Mouse (Mus musculus) erythroblast, embryonic 14.5 days (primary cell): ENCODE data around the gene Birc7.

Experiments
- GATA1 ChIP-seq: IDR thresholded peaks from 2 replicates; pipeline ENCODE4 v1.6.1; 2012; ENCODE audit warnings: low read length, inconsistent platforms, mixed read lengths
- TAL1 ChIP-seq: IDR thresholded peaks from 3 replicates; pipeline ENCODE4 v1.6.1; 2012; ENCODE audit warnings: low read length, inconsistent platforms, mixed read lengths

DNA sequence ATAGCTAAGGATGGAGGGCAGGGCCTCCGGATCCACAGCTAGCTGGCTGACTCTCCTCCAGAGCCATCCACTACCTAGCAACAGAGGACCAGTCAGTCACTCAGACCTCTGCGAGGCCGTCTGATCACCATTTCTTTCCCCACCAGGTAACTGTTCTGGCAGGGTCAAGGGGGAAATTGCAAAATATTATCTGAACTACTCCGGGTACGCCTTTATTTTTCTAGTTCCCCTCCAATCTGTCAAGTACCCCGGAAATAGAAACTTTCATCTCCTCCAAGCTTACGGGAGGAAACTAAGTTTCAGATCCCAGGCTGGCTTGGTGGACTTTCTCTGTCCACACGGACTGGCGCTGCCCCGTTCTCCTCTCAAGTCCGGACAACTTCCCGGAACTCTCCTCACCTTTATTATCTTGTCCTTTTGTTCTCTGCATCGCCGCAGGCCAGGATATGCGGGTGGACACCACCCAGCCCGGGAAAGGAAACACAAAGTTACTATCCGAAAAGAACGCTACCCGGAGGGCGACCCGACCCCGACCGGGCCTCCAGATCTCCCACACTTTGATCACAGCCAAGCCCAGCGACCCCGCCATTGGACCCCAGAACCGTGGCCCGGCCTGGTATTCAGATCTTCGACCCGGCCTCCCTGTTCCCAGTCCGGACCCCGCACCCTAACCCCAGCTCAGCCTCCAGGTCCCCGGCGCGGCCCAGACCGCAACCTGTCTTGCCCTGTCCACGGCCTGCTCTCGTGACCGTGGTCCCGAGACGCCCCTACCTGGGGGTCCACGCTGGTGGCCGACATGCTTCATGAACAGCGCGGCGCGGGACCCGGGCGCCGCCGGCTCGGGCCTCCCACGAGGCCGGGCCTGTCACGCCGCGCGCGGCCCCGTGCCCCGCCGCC, 8.7 kb upstream of the Birc7 start:
- no peak for TF ChIP-seq GATA1
- TF ChIP-seq TAL1: no peak
